Mouse (Mus musculus) heart, adult 18-20 months (tissue): Measurements from ENCODE around the gene Gm10392. TPM values are rescaled to one million over a fixed set of nuclear protein-coding genes. Genes with fewer than 3 reads are reported as not detected.

Experiments used
- DNase-seq, 2 experiments: peaks; one replicate each; pipeline ENCODE4 v3.0.0; 2021 to 2022; ENCODE audit warnings: mixed read lengths in 1 of 2
- total RNA-seq, 2 experiments: library from RNA; stranded (reverse); gene quantifications; 2 replicates each; pipeline ENCODE4 v1.2.3; 2021

The Gm10392 gene
- total RNA-seq, 2 experiments from 2014 or later = not detected

DNA sequence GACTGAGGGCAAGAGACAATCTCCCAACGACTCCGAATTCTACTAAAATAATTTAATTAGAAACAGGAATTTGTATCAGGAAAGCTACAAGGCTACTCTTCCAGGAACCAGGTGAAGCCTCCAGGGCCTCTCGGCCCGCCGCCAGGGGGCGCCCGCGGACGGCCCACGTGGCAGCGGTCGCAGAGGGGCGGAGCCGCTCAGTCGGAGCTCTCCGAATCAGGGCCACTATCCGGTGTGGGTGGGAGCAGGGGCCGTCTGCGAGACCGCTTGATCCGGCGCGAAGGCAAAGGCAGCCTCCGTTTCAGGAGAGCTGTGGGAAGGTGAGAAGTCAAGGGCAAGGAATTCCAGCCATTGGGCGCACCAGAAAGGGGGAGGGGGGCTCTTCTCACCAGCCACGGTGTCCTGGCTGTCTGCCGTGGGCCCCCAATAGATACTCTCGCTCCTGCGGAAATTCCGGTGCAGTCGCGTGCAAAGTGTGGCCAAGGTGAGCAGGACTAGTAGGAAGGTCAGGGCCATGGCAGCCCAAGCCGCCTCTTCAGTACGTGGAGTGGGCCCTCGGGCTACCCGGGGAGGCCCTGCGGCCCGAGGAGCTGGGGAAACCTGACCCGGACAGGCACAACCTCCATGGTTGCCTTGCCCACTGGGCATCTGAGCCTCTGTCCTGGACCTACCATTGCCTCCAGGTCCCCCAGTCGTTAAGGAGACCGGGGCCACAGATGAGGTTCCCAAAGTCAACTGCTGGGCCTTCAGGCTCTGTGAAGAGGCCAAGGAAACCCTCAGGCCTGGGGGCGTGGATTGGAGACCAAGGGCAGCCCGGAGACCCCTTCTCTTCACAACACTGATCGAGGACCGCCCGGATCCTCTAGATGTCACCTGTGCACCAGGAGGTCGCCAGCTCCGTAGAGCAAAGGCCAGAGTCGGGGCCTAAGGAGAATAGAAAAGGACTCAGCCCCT lies 10.7 kb downstream of the Gm10392 start:
- peak; percentile 89 for DNase-seq

DNA sequence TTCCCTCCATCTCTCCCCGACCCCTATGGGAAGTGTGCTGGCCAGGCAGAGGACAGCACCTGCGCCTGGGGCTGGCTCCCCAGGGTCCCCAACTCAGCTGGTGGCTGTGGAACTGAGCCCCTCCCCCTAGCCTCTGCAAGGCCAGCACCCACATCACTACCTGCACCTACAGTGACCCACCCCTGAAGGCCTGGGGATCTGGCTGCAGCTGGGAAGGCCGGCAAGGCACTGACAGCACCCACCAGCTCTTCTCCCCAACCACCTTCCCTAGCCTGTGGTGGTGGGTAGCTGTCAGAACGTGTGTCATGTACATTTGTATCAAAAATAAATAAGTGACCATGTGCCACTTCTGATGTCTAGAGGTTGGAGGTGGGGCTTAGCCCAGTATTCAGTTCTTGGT lies 11.6 kb downstream of the Gm10392 start:
- DNase-seq = no peak

DNA sequence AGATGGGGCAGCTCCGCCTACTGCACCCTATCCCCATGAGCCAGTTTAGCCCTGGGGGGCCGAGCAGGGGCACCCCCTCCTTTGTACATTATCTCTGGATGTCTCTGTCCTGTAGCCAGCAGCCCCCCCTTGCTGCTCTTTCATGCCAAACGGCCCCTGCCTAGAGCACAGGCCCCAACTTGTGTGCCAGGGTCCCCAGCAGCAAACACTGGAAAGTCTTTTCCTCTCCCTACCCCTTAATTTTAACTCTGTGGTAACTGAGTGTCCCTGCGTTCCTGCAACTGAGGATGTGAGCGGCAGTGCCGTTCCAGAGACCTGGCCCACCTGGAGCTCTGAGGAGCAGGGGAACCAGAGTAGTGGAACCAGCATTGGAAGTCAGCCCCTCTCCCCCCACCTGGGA lies 12.1 kb downstream of the Gm10392 start:
- DNase-seq = no peak

DNA sequence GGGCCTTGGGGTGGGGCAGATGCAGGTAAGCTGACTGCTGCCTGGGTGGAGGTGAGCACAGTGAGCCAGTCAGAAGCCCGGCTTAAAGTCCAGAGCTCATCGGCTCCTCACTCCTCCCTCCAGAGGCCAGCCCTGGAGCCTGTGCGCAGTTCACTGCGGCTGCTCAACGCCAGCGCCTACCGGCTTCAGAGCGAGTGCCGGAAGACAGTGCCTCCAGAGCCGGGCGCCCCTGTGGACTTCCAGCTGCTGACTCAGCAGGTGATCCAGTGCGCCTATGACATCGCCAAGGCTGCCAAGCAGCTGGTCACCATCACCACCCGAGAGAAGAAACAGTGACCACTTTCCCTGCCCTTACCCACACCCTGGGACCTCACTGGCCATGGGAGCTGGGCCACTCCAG lies 12.7 kb downstream of the Gm10392 start:
- DNase-seq = no peak

DNA sequence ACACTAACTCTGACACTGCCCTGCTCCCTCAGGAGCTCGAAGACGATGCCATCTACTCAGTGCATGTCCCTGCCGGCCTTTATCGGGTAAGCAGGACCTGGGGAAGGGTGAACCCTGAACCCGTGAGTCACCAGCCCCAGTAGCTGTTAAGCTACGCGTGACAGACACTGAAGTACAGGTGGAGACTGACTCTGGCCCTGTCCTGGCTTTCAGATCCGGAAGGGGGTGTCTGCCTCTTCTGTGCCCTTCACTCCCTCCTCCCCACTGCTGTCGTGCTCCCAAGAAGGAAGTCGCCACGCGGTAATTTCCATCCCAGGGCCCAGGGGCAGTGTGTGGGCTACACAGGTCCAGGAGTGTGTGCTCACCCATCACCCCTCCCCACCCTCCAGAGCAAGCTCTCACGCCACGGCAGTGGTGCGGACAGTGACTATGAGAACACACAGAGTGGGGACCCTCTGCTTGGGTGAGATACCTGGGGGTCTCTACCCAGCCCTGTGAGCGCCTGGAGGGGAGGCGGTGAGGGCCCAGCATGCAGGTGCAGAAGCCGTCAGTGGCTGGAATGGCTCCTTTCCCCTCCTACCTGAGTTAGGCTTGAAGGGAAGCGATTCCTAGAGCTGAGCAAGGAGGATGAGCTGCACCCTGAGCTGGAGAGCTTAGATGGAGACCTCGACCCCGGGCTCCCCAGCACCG lies 13.6 kb downstream of the Gm10392 start:
- DNase-seq = no peak

DNA sequence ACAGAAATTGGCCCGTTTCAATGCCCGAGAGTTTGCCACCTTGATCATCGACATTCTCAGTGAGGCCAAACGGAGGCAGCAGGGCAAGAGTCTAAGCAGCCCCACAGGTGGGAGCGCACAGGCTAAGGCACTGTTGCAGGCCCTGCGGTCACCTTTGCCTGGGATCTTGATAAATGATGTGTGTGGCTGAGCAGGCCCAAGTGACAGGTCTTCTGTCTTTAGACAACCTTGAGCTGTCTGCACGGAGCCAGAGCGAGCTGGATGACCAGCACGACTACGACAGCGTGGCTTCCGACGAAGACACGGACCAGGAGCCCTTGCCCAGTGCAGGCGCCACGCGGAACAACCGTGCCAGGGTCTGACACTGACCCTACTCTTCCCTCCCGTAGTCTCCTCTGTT lies 14.6 kb downstream of the Gm10392 start:
- DNase-seq = no peak

DNA sequence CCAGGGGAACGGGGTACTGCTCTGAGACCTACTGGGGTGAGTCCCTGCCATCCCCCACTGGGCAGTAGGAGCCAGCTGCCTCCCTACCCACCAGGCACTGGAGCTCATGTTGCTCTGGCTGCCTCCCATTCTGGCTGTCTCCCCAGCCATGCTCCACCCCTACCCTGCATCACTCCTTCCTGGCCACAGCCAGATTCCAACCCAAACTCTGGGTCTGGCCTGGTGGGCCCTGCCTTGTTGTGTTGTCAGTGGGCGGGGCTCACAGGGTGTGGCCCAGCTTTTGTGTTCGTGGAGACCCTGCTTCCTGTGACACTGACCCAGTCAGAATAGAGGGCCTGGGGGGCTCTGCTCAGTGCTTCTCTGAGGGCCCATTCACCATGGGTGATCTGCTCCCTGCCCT lies 15.5 kb downstream of the Gm10392 start:
- peak; percentile 50 to 67 for DNase-seq

DNA sequence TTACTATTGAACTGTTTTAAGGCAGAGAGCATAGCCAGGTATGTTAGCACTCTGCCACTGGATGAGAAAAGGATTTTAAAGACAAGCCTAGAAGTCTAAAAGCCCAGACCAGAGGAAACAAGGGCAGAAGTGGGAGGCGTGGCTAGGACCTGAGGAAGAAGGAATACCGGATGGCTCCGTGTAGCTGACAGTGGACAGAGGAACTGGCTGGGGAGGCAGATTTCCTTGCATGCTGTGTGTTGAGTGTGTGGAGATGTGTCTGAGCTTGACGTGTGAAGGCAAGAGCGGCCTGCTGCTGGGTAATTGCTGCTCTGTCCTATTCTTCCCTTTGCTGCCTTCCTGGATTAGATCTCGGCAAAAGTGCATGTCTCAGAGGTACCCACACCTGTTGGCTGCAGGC lies 16.5 kb downstream of the Gm10392 start:
- no peak for DNase-seq

DNA sequence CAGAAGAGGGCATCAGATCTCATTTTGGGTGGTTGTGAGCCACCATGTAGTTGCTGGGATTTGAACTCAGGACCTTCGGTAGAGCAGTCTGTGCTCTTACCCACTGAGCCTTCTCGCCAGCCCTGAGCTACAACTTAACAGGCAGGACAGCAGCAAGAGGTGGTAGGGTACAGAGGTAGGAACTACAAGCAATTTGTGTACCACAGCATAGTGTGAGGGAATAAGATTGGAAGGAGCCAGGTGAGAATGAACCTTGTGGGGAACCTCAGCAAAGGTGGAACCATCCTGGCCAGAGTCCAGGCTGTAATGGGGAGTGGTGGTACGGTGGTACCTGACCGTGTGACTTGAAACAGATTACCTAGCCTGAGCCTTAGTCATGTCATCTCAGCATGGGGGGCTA lies 17.0 kb downstream of the Gm10392 start:
- DNase-seq = no peak

DNA sequence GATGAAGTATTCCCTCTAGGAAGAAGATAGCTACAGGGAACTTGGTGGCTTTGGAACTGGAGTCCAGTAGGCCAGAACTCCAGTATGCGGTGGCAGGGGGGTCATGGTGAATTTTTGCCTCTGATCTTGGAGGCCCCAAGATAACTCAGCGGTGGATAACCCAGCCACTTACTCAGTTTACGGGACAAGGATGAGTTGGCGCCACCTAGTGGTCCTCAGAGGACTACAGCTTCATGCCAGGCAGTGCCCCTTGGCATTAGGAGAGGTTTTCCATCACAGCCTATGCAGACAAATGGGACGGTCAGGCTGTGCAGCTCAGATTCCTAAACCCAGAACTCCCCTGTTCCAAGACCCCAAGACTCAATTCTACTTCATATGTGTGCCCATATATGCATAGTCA lies 17.6 kb downstream of the Gm10392 start:
- DNase-seq = peak; percentile 80 to 88

DNA sequence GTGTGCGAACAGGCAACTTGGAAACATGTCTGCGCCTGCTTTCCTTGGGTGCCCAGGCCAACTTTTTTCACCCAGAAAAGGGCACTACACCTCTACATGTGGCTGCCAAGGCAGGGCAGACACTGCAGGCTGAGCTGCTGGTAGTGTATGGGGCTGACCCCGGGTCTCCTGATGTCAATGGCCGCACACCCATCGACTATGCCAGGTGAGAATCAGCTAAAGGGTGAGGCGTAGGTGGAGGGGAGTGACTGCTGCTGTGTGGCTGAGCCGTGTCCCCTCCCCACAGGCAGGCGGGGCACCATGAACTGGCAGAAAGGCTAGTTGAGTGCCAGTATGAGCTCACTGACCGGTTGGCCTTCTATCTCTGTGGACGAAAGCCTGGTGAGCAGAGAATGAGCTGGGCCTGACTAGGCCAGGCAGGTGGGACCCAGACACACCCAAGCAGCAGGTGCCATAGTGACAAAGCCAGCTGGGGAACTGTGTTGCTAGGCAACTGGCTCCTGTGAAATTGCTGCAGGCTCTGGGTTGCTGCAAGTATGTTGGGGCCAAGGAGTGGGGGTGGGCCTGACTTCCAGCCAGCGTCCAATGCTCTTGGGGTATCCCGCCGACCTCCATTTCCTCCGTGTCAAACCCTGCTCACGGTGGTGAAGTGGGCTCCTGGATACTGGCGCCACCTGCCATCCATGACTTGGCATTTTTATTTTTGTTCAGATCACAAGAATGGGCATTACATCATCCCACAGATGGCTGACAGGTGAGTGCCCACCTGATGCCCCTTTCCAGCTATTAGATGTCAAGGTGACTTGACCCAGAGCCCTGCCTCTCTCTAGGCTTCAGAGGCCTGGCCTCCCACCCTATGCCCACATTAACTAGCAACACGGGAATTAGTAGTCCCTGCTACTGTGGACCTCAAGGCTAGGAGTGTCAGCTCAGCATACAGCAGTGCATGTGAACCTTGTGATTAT lies 18.4 kb downstream of the Gm10392 start:
- no peak for DNase-seq

DNA sequence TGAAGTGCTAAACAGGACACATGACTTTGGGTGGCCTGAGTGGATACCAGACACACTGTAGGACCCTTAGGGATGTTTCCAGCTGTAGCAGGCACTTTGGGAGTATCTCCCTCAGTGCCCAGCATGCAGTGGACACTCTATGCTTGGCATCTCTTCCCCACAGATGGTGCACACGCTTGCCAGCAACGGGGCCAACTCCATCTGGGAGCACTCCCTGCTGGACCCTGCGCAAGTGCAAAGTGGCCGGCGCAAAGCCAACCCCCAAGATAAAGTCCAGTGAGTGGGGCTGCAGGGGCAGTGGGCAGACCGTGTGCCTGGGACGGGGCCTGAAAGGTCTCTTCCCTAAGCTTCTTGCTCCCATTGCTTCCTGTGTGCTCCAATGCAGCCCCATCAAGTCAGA lies 19.6 kb downstream of the Gm10392 start:
- DNase-seq = no peak

DNA sequence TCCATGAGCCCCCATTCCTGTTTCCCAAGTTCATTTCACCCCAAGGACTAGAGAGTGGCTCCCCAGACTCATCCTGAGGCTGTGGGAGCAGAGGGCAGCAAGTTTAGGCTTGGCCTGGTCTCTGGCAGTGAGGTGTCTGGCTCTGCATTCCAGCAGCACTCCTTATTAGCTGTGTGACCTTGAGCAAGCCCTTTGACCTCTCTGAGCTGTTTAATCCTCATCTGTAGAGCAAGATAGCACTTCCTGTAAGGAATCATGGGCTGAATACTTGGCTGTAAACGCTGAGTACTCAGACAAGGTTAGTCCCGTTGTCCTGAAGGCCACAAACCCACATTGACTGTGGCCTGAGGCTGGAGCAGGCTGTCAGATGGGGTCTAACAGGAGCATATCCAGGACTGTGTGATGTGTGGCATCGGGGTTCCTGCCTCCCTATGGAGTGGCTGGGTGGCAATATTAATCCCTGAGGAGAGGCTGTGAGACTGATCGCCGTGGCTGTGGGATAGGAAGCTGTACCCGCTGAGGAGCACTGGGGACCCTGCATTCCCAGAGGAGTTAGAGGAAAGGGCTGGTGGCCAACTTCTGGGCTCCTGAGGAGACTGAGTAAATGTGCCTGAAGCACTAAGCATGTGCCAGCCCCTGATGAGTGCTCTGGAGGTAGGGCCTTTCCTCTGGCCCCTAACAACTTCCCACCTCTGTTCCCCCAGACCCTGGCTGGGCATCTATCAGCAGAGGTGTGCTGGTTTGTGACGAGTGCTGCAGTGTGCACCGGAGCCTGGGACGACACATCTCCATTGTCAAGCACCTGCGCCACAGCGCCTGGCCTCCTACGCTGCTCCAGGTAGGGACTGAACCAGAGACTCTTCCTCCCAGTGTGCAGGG lies 20.5 kb downstream of the Gm10392 start:
- no peak for DNase-seq

DNA sequence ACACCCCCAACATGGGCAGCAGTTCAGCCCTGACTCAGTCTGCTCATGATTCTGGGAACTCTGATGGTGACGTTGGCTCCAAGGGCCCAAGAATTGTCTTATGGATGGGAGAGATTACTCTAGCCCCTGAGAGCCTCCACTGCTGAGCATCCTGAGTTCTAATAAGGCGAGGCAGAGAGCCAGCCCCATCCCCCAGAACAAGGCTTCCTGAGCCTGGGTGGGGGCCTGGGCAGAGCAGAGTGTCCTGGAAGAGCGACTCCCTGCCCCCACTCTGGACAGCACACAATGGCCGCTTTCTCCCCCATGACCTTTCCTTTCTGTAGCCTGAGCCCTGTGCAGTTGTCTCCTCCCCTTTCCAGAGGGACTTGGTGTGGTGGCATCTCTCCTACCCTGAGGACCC lies 21.1 kb downstream of the Gm10392 start:
- peak in 1 of 2 experiments; percentile 73 for DNase-seq

DNA sequence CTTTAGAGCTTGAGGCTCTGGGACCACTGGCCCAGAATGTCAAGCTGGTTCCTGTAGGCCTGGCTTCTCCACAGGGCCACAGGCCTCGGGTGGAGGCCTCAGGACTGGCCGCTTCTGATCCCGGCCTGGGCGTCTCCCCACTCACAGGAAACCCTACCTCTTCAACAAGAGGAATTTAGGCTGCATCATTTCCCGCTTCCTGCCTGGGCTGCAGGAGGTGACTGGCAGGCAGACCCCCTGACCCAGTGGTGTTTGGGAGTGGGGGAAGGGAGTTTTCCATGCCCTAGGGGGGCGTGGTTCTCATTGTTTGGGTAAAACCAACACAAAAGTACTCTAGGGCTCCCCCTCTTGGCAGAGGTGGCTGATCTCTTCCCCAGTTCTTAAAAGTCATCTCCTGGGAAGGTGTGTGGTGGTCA lies 21.6 kb downstream of the Gm10392 start:
- DNase-seq = peak; percentile 88 to 92

DNA sequence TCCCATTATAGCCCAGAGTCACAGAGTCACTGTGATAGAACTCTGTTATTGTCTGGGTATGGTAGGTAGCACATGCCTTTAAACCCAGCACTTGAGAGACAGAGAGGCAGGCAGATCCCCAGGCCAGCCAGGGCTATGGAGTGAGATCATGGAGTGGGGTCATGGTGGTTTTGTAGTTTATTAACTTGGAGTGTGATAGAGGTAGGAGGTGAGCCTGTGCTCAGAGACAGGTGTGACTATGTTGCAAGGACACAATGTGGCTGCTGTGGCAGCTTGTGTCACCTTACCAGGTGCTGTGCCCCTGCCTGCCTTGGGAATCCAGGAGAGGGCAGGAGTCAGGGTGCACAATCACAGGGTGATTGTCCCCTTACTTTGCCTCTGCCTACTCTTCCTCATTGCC lies 23.5 kb downstream of the Gm10392 start:
- DNase-seq = no peak

DNA sequence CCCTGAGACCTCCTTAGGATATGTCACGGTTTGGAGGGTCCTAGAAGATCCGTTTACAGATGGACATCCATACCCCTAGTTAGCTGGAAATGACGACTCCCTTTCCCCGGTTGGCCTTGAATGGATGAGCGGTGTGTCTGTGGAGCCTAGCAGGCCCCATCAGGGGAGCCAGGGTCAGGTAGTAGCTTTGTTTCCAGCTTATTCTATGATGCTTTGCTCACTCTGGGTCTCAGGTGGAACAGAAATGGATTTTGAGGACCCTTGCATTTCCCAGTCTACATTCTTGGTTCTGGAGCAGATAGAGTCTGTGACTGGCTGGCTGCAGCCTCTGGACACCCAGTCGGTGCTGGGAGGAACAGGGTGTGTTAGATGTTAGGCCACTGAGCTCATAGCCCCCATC lies 24.2 kb downstream of the Gm10392 start:
- DNase-seq = no peak

DNA sequence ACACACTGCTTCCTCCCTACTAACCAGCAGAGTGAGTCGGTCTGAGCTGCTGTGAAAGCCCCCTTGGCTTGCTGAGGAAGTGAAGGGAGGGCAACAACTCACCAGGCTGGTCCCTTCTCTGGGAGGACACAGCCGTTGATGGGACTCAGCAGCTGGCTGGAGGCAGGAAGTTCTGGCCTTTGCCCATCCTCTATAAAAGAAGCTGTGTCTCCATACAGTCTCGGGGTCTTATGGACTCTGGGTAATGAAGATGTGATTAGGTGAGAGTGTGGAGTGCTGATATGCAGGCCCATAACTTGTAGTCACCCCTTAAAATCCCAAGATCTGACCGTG lies 24.7 kb downstream of the Gm10392 start:
- DNase-seq = no peak

DNA sequence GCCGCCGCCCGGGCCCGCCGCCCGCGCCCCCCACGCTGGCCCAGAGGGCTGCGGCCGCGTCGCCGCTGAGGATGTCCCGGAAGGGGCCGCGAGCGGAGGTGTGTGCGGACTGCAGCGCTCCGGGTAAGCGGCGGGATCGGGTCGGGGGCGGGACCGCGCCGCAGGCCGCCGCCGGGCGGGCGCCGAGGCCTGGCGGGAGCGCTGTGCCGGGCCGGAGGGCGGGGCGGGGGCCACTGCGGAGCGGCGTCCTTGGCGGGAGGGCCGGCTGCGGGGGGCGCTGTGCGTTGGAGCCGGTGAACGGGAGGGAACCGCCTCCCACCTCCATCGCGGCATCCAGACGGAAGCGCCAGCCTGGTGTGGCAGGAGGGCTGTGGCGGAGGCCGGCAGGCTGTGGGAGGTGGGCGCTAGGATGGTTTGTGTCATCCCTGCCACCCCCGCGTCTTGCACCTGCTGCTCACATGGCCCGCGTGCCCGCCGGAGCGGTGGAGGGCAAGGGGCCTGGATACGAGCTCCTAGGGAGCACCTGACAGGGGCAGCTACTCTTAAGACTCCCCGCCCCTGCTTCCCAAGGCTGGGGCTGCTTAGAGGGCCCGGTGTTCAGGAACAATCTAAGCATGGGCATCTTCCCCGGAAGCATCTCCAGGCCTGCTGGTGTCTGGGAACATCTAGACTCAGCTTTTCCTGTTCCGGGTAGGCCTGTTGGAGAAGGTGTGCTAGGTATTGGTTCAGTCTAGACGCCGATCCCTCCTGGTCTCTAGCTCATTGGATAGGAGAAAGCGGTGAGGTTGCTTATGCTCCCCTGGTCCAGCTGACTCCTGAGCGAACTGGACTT lies 25.3 kb downstream of the Gm10392 start, which contains the start of gene Git1:
Git1 (plus strand) TSS at position 51 of the 832 bp plus-strand sequence.
- DNase-seq = peak; percentile 55

DNA sequence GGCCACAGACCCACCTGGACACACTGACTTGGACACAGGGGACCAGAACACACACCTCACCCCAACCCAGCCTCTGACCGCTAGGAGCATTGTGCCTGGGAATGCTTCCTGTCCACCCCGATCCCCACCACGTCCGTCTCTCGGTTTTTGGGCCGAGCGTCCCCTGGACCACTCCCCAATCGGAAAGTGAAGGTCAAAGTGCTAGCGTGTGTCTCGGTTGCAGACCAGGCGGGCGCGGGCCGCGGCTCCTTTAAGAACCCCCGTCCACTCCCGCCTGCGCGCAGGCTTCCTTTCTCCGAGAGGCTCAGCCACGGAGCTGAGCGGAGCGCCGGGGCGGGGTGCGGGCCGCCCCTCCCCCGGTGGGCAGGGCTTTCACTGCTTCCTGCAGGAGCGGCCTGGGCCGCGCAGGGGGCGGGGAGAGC lies 26.1 kb downstream of the Gm10392 start:
- peak; percentile 94 to 97 for DNase-seq
